Mouse (Mus musculus) splenic B cell, adult 2 months (primary cell): ENCODE results near the gene Wdr4.

ENCODE experiments used
- DNase-seq: peaks from one replicate; pipeline ENCODE4 v3.0.0-alpha.2; 2011; ENCODE audit warnings: low read depth, low spot score
- H3K27me3 ChIP-seq: 2 replicates; pipeline ENCODE4 v1.6.1; 2012; ENCODE audit warnings: mild to moderate bottlenecking, low read length, moderate library complexity, mixed read lengths; ENCODE audit not compliant: control insufficient read depth, poor library complexity, insufficient read depth, severe bottlenecking
- H3K36me3 ChIP-seq: 2 replicates; pipeline ENCODE4 v1.6.1; 2012; ENCODE audit warnings: mild to moderate bottlenecking, low read length, moderate library complexity, mixed read lengths; ENCODE audit not compliant: control insufficient read depth, poor library complexity, insufficient read depth, severe bottlenecking

The Wdr4 gene

DNA sequence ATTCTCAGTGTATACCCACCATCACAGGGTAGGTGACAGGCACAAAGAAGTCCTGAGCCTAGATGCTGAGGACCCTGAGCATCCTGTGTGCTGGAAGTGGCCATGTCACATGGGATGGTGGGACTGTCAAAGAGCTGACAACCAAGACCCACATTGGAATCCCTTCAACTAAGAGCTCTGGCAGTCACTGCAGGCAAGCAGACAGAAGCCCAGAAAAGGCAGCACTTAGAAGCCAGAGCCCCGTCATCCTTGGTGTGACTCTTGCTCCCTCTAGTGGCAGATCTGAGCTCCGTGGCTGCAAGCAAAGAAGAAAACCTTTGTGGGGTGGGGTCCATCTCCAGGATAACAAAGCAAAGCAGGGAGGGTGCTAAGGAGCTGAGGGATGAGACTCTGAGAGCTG, 27.4 kb downstream of the Wdr4 start:
- peak; percentile 83 for DNase-seq
- Histone ChIP-seq H3K36me3 (no peaks in the 10 kb centered on the region; the same call in 1 of the 2 replicates), H3K27me3 (no peaks in the 10 kb centered on the region)

DNA sequence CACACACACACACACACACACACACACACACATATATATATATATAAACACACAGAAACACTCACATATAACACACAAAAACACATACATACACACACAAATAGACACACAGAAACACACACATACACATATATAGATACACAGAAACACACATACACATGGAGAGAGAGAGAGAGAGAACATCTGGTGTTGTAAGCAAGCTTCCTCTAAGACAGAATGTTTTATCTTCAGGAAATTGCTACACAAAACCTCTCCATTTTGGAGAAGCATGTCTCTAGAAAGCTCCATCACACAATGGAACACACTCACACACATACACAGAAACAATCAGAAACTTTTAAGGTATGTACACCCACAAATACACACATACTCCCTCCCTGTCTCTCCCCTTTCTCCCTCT, 28.4 kb downstream of the Wdr4 start:
- no peaks in the 10 kb centered on the region for H3K36me3 ChIP-seq
- H3K27me3 ChIP-seq = no peaks in the 10 kb centered on the region
- no peak for DNase-seq

DNA sequence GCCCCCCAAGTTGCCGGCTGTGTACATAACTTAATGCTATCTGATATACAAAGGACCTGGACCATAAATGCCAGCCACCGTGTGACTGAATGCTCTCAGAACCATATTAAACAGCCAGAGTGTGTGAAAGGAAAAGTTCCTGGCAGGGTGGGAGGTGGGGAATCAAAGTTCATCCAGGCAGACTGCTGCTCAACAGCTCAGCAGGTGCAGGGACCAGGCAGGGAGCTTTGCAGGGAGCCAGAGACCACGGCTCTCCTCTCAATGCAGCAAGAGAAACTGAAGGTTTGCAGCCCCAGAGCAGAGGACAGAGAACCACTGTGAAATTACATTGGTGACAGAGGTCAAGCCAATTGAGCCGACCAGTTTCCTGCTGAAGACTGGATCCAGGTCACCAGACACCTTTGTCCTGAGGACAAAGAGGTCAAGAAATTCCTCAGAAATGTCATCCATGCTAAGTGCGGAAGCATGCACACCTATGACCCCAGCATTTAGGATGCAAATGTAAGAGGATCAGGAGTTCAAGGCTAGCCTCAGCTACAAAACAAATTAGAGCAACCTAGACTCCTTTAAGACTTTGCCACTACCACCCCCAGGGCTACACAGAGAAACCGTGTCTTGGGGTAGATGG, 32.2 kb downstream of the Wdr4 start:
- no peak for DNase-seq
- H3K36me3 ChIP-seq = no peaks in the 10 kb centered on the region
- H3K27me3 ChIP-seq = no peaks in the 10 kb centered on the region

DNA sequence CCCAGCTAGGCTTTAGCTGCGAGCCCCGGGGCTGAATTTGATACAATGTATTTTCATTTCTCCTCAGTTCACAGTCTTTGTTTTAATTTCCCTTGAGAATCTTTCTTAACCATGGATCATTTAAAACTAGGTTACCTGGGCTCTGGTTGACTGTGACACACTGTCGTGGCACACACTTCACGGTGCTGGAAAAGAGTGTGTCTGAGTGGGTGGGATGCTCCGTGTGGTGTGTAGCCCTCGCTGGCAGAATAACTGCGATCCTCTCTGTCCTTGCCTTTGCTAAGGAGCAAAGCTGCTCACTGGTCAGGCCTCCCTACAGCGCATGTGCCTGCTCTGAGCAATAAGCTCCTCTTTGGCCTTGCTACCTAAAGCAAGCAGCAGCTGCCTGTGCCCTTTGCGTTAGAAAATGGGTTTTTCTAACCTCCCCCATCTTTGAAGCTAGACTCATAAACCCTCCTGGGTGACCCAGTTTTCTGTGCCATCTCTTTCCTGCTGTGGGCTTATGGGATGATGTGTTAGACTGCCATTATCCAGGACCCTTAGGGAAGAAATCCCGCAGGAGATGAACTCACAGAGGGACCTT, 33.1 kb downstream of the Wdr4 start:
- DNase-seq = no peak
- no peaks in the 10 kb centered on the region for H3K27me3 ChIP-seq
- no peaks in the 10 kb centered on the region for H3K36me3 ChIP-seq

DNA sequence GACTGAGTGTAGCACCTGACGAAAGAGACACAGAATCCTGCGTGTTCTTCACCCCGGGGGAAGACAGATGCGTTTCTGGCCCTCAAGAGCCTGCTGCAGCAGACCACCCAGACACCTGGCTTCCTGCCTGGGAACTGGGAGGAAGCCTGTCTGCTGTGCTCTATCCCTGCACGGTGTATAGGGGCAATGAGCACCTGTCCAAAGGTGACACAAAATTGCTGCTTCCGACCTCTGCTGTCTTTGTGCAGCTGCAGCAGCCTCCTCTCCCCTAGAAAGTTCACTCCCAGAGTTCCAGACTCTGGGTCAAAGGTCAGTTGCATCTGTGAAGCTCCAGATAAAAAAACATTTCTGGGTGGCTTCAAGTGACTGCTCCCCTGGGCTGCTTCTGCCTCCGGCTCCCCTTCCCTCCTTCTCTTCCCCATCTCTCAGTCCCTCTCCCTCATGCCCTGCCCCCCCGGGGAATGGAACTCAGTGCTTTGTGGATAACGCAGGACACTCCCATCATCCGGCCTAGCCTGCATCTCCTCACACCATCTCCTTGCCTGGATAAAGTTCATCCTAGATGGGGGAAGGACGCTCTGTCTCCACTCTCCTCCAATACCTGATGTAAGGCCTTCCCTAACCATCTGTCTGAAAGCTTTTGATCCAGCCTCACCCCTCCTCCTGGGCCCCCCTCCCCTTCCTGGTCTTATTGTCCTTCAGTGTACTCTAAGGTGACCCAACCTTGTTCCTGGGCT, 40.5 kb downstream of the Wdr4 start:
- H3K36me3 ChIP-seq = no peaks in the 10 kb centered on the region
- H3K27me3 ChIP-seq = no peaks in the 10 kb centered on the region

DNA sequence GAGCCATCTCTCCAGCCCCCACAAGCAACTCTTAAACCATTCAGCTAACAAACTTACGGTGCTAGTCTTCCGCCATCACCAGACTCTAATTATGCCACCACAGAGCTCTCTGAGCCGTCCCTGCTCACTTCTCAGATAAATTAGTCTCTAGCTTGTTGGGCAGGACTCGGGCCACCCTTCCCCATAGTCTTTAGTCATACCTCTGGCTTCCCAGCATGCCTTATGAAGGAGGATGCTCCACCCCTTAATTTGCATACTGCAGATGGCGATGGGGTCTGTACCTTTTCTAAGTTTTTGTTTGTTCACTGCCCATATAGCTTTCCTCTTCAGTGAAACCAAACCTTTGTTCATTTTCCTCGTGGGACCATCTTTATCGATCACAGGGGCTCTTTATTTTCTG, 41.2 kb downstream of the Wdr4 start:
- no peak for DNase-seq
- no peaks in the 10 kb centered on the region for H3K36me3 ChIP-seq
- no peaks in the 10 kb centered on the region for H3K27me3 ChIP-seq

More for the DNA sequence above, 40.5 kb downstream of the Wdr4 start:
- no peak for DNase-seq

DNA sequence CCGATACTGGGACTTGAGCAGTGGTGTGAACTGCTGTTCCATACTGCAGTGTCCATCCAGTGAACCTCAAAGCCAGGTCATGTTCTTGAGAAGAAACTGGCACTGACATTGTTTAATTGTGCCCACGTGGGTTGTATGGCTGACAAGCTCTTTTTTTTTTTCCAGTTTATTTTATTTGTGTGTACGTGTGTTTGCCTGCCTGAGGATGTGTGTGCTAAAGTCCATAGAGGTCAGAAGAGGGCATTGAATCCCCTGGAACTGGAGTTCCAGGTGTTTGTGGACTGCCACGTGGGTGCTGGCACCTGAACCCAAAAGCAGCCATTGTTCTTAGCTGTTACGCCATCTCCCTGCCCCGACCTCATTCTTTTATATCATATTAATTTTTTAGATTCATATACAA, 45.4 kb downstream of the Wdr4 start:
- no peaks in the 10 kb centered on the region for H3K27me3 ChIP-seq
- DNase-seq = no peak
- no peaks in the 10 kb centered on the region for H3K36me3 ChIP-seq

DNA sequence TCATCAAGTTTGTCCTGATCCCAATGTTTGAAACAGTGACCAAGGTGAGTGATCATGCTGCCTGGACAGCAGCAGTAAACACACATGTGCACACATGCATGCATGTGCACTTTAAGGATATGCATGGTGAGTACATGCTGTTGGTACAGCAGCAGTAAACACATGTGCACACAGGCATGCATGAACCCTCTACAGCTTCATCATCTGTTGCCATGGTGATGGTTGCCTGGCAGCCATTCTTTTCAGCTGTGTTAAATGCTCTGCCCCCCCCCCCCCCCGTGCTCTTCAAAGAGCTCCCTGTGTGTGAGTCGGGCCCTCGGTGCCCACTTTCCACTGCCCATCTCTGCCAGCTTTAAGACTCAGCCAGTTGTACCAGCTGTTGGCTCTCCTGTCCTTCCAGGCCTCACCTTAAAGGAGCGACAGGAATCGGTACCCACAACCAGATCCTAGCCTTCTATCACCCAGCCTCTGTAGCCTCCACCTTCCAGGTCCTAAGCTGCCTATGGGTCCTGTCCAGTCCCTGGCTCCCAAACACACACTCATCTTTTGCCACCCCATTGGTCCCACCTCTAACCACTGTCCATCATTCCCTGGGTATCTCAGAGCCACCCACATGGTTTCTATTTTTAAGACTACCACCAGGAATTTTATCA, 48.9 kb downstream of the Wdr4 start:
- Histone ChIP-seq H3K36me3 (no peaks in the 10 kb centered on the region), H3K27me3 (no peaks in the 10 kb centered on the region)
- DNase-seq = no peak

DNA sequence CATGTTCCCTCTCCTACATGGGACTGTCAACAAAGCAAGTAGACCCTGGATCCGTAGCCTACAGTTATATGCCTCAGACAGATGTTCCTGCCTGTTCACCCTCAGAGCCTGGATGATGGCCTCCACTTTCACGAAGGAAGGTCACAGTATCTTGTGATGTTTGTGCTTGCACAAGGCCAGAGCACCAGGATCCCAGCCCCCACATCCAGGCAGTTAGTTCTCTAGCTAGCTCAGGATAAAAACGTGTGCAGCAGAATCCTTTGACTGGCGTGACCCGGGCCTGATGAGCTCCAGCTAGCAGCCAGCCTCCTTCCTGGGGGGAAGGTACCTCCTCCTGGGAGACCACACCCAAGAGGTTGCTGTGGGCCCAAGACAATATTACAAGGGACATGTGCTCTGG, 51.3 kb downstream of the Wdr4 start:
- no peak for DNase-seq
- no peaks in the 10 kb centered on the region for H3K27me3 ChIP-seq
- H3K36me3 ChIP-seq = no peaks in the 10 kb centered on the region

DNA sequence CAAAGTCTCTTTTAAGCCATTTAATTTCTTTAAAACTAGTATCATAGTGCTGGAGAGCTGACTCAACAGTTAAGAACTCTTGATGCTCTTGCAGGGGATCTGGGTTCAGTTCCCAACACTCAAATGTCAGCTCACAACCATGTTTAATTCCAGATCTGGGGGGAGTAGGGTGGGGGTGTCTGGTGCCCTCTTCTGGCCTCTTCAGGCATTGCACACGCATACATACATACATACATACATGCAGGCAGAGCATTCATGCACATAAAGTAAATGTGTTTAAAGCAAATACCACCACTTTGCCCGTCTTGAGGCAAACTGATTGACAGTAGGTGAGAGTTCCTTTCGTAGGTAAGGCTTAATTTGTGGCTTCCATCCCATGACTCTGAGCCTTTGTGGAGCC, 52.9 kb downstream of the Wdr4 start:
- peak; percentile 26 for DNase-seq
- Histone ChIP-seq H3K27me3 (no peaks in the 10 kb centered on the region), H3K36me3 (no peaks in the 10 kb centered on the region)

DNA sequence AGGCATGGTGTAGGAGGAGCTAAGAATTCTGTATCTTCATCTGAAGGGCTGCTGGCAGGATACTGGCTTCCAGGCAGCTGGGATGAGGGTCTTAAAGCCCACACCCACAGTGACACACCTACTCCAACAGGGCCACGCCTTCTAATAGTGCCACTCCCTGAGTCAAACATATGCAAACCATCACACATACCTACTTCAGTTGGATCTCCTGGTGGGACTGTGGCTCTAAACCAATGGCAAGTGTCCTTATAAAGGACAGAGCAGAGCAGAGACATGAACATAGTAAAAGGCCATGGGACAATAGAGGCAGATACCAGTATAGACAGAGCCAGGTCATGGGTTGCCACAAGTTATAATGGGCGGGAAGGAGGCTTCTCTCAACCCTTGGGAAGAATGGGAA, 57.3 kb downstream of the Wdr4 start:
- no peak for DNase-seq
- Histone ChIP-seq H3K36me3 (no peaks in the 10 kb centered on the region), H3K27me3 (no peaks in the 10 kb centered on the region)

DNA sequence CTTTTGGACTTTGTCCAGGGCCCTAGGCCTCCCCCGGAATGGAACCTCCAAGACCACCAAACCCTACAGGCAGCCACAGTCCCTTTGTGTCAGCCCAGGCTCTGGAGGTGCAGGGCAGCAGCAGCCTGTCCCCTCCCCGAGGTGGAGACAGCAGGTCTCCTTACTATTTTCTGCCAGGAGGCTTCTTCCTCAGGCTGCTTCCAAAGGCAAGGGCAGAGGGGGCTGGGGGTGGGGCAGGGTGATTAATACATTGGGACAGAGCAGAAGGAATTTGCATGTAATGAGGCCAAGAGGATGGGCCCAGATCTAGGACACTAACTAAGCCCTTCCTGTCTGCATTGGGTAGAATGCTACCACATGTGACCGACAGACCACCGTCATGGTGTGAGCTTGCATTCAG, 59.4 kb downstream of the Wdr4 start:
- no peak for DNase-seq
- Histone ChIP-seq H3K27me3 (no peaks in the 10 kb centered on the region), H3K36me3 (no peaks in the 10 kb centered on the region)

DNA sequence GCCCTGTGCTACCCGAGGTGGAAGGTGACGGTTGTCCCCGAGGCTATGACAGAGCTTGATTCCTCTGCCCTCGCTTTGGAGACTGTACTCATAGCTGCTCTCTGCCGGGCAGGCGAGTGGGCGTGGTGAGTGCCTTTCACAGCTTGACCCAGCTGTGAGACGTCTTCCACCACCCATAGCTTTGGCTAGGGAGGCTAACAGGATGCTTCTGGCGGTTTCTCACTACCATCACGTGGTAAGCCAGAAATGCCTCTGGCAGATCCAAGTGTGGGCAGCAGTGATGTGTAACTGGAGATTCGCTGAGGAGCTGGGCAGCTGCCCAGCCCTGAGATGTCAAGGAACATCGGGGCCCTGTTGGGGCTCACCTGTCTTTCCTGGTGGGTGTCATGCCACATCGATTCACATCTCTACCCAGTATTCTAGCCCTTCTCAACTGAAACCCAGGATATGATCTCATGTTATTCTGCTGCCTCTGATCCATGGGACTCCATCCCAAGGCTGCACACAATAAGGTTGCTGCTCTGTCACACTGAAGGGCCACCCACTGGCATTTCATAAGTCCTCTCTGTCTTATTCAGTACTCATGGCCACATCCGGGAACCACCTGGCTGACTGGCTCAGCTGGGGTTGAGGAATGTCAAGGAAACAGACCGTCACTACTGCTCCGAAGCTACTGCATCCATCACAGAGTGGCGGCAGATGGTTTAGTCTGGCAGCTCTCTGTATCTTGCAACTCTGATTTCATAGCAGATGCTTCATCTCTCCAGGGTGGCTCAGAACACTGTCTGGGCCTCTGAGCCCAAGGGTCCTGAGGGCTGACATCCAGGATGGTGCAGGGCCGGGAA, 62.8 kb downstream of the Wdr4 start:
- no peaks in the 10 kb centered on the region for H3K27me3 ChIP-seq
- DNase-seq = no peak
- no peaks in the 10 kb centered on the region for H3K36me3 ChIP-seq

DNA sequence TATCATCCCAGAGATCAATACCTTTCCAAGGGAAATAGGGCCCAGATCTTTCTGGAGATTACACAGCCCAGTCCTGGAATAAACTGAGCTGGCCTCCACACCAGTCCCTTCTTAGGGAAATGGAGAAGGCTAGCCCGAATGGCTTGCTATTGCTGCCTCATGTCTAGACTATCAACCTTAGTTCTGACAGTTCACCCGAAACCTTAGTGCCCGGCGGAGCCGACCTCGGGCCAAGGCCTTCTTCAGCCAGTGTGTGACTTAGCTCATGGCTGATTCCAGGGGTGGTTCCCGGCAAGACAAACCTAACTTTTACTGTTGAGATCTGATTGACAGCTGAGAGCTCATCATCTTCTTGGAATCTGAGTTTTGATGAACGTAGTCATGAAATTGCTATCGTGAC, 65.7 kb downstream of the Wdr4 start:
- H3K27me3 ChIP-seq = no peaks in the 10 kb centered on the region
- DNase-seq = no peak
- no peaks in the 10 kb centered on the region for H3K36me3 ChIP-seq
